Mouse (Mus musculus) CD4-positive, CD25-positive, alpha-beta regulatory T cell, adult 2 months (primary cell): Measurements from ENCODE around the gene Pdcd7.

Source experiments
- DNase-seq: peaks from one replicate; pipeline ENCODE4 v3.0.0-alpha.2; 2012; ENCODE audit warnings: low read depth, low spot score

The Pdcd7 gene

GRCm38 (mm10) chr9:65394360-65394759, 48.5 kb downstream of the Pdcd7 start:
- DNase-seq = no peak

DNA sequence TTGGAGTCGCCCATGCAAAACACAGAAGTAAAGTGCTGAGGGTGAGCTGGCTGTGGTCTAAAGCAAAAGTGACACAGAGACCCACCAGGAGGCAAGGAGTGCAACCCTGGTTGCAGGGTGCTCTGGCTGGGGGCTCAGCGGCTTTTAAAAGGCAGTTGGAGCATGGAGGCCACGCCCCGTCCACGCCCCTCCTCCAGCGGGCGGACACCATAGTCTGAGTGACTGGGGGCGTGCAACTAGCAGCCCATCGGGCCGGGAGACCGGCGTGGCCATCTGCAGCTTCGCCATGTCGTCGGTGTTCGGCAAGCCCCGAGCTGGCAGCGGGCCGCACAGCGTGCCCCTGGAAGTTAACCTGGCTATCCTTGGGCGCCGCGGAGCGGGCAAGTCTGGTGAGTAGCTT, 52.4 kb downstream of the Pdcd7 start, which contains the start of gene Rasl12:
Rasl12 (plus strand) TSS at position 228 of the 400 bp plus-strand sequence.
- DNase-seq = peak; percentile 53

DNA sequence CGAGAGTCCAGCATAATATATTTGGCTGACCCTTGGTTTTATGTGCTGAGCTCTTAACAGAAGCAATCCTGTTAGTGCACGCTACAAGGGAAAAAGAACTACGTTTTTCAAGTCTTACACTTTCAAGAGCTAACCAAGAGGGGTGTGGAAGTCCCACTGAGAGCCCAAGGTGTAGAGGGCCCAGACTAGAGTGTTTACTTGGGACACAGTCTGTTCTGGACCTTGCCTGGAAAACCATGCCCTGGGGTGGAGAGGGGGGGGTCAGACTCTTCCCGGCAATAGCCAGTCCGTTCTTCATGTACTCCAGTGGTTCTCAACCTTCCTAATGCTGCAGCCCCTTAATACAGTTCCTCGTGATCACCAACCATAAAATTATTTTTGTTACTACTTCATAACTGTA, 54.0 kb downstream of the Pdcd7 start:
- DNase-seq = no peak

DNA sequence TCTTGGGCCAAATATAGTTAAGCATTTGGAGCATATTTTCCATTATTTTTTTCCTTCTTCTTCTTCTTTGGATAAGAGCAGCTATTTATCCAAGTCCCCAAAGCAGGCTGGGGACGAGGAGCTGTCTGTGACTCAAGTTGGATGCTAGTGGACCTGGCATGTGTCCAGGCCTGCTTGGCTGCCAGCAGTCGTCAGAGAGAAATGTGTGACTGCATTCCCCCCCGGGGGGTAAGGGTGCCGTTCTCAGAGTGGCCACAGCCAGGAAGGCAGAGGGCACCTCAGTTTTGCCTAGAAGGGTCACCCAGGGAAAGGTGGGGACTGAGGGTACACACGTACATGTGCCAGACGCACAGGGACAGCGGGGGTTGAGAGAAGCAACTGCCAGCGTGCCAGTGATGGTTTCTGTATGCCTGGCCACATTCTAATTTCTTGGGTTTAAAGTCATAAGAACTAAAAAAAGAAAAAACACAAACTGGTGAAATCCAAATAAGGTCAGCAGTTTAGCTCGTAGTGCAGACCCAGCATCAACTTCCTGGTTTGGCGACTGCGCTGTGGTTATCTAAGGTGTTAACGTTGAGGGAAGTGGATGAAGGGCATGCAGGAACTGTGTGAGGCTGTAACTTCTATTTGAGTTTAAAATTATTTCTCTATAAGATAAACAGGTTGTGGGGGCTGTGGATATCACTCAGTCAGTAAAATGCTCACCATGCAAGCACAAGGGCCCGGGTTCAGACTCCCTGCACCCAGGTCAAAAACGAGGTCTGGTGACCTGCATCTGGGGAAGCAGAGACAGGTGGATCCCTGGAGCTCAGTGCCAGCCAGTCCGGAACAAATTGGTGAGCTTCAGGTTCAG, 58.7 kb downstream of the Pdcd7 start:
- no peak for DNase-seq

DNA sequence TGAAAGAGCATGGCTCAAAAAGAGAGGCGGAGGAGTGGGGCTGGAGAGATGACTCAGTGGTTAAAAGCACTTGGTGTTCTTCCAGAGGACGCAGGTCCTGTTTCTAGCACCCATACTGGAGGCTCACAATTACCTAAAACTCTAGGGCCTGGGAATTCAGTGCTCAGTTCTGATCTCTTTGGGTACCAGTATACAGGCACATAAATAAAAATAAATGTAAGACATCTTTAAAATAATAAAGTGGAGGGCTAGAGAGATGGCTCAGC, 59.2 kb downstream of the Pdcd7 start:
- no peak for DNase-seq

DNA sequence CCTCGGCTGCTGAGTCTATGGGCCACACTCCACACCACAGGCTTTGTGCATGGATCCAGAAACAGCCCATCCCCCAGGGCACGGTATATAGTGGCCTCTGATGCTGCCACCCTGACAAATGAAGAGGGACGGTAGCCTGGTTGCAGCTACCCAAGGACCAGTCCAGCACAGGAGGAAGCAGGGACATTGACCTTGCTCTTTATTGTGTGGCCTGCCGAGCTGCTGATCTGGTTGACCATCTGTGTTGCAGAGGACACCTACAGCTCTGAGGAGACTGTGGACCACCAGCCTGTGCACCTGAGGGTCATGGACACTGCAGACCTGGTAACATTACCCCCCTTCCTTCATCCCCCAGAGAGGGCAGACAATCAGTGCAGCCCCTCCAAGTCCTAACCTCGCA, 61.4 kb downstream of the Pdcd7 start:
- DNase-seq = no peak

DNA sequence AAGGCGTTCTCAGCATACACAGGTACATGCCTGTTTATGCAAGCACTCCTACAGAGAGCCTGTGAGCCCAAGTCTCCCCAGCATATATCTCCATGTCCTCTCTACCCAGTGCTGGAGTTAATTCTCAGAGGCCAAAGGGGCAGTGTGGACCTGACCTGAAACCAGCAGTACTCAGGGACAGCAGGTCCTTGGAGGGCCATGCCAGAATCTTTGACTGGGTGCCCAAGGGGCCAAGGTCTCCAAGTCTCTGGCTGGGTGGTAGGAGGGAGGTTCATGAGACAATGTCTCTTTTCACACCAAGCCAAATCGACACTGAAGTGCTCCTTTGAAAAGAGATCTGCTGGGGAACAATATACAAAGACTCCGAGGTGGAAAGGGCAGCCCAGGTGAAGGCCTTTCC, 62.0 kb downstream of the Pdcd7 start:
- DNase-seq = no peak

DNA sequence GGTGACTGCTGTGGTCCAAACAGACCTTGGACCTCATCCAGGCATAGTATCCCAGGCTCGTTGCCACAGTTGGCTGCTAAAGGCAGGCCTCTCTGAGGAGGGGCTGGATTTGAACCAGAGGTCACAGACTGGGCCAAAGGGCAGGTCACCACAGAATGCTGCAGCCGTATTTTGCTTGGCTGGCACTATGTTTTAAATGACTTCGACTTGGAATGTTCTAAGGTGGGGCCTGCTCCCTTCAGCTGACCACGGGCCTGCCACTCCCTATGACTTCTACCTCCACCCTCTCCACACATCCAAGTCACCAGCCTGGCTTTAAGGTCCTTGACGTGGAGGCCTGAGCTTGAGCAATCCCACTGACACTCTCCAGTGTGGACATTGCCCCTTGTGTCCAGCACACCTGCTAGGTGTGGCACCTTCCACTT, 63.0 kb downstream of the Pdcd7 start:
- DNase-seq = no peak
